Mouse (Mus musculus) heart, adult 2 months (tissue): ENCODE measurements around the gene Zfp513. TPM values are rescaled to one million over a fixed set of nuclear protein-coding genes. Genes with fewer than 3 reads are reported as not detected.

ENCODE experiments used
- DNase-seq, 2 experiments: peaks; one replicate each; pipeline ENCODE4 v3.0.0; 2021
- H3K27ac ChIP-seq: fragments of 200-600 bp; 2 replicates; pipeline ENCODE4 v1.8.1; 2022
- H3K27me3 ChIP-seq: fragments of 200-500 bp; 2 replicates; pipeline ENCODE4 v1.6.1; 2012; ENCODE audit warnings: mild to moderate bottlenecking, low read length, inconsistent platforms, mixed read lengths; ENCODE audit not compliant: control insufficient read depth, insufficient read depth
- H3K36me3 ChIP-seq: fragments of 200-500 bp; 2 replicates; pipeline ENCODE4 v1.6.1; 2012; ENCODE audit warnings: low read length, inconsistent platforms; ENCODE audit not compliant: control insufficient read depth, insufficient read depth
- H3K4me1 ChIP-seq: fragments of 200-500 bp; 2 replicates; pipeline ENCODE4 v1.6.1; 2011; ENCODE audit warnings: low read length; ENCODE audit not compliant: control insufficient read depth, insufficient read depth
- H3K4me3 ChIP-seq: fragments of 200-600 bp; 2 replicates; pipeline ENCODE4 v1.8.1; 2022
- H3K79me2 ChIP-seq: fragments of 200-500 bp; replicated peaks from 2 replicates; pipeline ENCODE4 v1.6.1; 2012; ENCODE audit warnings: mild to moderate bottlenecking, inconsistent platforms, low read length, moderate library complexity, mixed read lengths; ENCODE audit not compliant: control insufficient read depth, insufficient read depth
- H3K9ac ChIP-seq: fragments of 200-500 bp; 2 replicates; pipeline ENCODE4 v1.6.1; 2012; ENCODE audit warnings: low read depth, mild to moderate bottlenecking, control low read depth, inconsistent platforms, low read length, mixed read lengths
- CTCF ChIP-seq: fragments of 200-600 bp; IDR thresholded peaks from 2 replicates; pipeline ENCODE4 v1.8.1; 2022; ENCODE audit warnings: antibody characterized with exemption, mild to moderate bottlenecking, moderate library complexity
- EP300 ChIP-seq: fragments of 200-500 bp; IDR thresholded peaks from 2 replicates; pipeline ENCODE4 v1.6.1; 2011; ENCODE audit warnings: low read depth, low read length, control low read depth; ENCODE audit not compliant: insufficient read depth
- POLR2A ChIP-seq: fragments of 200-500 bp; IDR thresholded peaks from 2 replicates; pipeline ENCODE4 v1.6.1; 2011; ENCODE audit warnings: mild to moderate bottlenecking, low read depth, low read length, control low read depth; ENCODE audit not compliant: insufficient read depth
- WGBS: fragments of 180-500 bp; shearing (Covaris S2); methylation state at CpG from one replicate; pipeline ENCODE4 v1.1.7; 2018; 5-methylcytosine and 5-hydroxymethylcytosine counted together
- intact Hi-C: fragments of 180-260 bp; cut with DNase I; formaldehyde crosslinking; loops from one replicate; pipeline ENCODE4 v1.15.1; 2025
- polyA plus RNA-seq: library from polyadenylated mRNA; depleted of rRNA; stranded (reverse); fragments of >200 nt; gene quantifications from 2 replicates; pipeline ENCODE4 v1.2.3, GENCODE M21; 2012
- total RNA-seq, 2 experiments: library from RNA; stranded (reverse); gene quantifications; 2 replicates each; pipeline ENCODE4 v1.2.3; 2021

Zfp513 gene
- total and polyA plus RNA-seq, 3 experiments: 6.6 to 14.2 (median 8.1) TPM

DNA sequence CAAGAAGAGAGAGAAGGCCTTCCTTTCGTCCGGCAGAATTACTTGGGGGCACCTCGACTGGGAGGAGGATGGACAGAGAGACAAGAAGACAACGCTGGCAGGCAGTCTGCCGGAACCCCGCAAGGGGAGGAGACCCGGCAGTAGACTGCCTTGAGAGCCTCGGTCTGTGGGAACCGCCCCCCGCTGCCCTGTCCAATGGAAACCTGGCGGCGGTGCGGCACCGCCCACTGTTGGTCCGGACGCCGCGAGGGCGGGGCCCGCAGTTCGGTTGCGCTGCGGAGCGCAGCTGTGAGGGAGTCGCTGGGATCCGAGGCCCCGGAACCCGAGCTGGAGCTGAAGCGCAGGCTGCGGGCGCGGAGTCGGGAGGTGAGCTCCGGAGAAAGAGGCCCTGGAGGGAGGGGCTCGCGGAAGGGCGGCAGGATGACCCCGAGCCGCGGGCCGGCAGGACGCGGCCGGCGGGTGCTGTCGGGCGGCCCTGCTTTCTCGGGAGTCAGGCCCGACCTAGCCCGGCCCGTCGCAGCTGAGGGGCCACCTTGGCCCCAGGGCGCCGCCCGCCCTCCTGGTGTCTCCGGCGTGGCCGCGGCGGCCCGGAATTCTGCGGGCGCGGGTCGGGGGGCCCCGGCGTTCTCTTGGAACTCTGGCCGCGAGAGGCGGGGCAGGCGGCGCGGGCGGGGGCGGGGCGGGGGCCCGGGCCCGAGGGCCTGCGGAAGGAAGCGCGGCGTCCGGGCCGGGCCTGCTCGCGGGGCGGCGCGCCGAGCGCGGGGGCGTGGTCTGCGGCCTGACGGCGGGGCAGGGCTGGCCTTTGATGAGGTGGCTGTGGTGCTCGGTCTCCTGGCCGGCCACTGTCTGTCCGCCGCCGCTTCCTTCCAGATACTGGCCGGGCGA is 38.8 kb upstream of the Zfp513 start, which contains the start of the genes Nrbp1 and Gm9970:
Gene Nrbp1, plus strand, starts transcription at position 228 of the 885 bp plus-strand sequence.
Gene Gm9970, minus strand, starts transcription at position 596 of the 885 bp plus-strand sequence.
- Histone ChIP-seq H3K27ac (peak within 1 kb of the TSS; percentile 98), H3K4me1 (peaks cover 6% of the 10 kb centered on the region), H3K9ac (peak within 1 kb of the TSS; percentile 93), H3K4me3 (peak within 1 kb of the TSS; percentile 92), H3K79me2 (peaks cover 1% of the 10 kb centered on the region; the same call in 1 of the 2 replicates), H3K27me3 (no peaks in the 10 kb centered on the region), H3K36me3 (peaks cover 10% of the 10 kb centered on the region)
- DNase-seq: peak; percentile 97 to 98
- WGBS: under 1% methylated on average over 77 of the region's 103 CpGs
- TF ChIP-seq POLR2A (peak; percentile 94), CTCF (peak; percentile 12), EP300 (no peak)
- intact Hi-C loops: loop anchor here (1.0 to 5.0 kb wide), 4 partner anchors 21 to 1611 kb away; partner anchors contain the start of genes Eif2b4, Ift172, Ppm1g and Prr14l

DNA sequence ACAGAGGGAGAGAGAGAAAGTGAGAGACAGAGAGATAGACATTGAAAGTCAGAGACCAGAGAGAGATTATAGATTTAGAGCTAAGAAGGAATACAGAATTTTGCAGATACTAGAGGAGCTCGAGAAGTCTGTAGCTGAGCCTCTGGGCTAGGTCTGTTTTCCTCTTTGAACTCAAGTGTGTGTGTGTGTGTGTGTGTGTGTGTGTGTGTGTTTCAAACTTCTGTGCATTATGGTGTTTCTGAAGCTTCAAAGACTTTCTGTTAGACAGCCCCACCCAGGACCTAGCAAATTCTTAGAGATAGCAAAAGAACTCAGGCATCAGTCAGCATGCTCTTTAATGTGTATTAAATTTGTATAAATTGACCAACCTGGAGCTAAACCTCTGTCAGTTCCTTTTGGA is 24.5 kb upstream of the Zfp513 start:
- Histone ChIP-seq H3K36me3 (no peaks in the 10 kb centered on the region), H3K4me1 (no peaks in the 10 kb centered on the region), H3K79me2 (no peaks in the 10 kb centered on the region), H3K27me3 (no peaks in the 10 kb centered on the region), H3K27ac (no peak overlapping the region), H3K4me3 (no peak overlapping the region), H3K9ac (no peak overlapping the region)
- no peak for DNase-seq
- intact Hi-C loops: no loop called here
- 63% methylated on average over 1 of the region's 1 CpGs for WGBS
- TF ChIP-seq POLR2A (no peak), CTCF (no peak), EP300 (no peak)

- no peak overlapping the region for H3K27ac ChIP-seq
- H3K79me2 ChIP-seq: 0 out of 2 replicates have a peak, but pooled peaks cover 2% of the 10 kb centered on the region
- H3K4me3 ChIP-seq: no peak overlapping the region
- H3K4me1 ChIP-seq: peaks cover 6% of the 10 kb centered on the region
- intact Hi-C loops: loop anchor here (5.0 kb wide), 1 partner anchor 105 kb away; no protein-coding TSS in a partner anchor
- DNase-seq: no peak
- TF ChIP-seq EP300 (no peak), POLR2A (no peak), CTCF (no peak)
- H3K36me3 ChIP-seq: peaks cover 7% of the 10 kb centered on the region
- H3K9ac ChIP-seq: no peak overlapping the region
- H3K27me3 ChIP-seq: no peaks in the 10 kb centered on the region
- WGBS: 95% methylated on average over 9 of the region's 9 CpGs
Observed at GRCm38 (mm10) chr5:31222696-31223095, 20.6 kb upstream of the Zfp513 start.

DNA sequence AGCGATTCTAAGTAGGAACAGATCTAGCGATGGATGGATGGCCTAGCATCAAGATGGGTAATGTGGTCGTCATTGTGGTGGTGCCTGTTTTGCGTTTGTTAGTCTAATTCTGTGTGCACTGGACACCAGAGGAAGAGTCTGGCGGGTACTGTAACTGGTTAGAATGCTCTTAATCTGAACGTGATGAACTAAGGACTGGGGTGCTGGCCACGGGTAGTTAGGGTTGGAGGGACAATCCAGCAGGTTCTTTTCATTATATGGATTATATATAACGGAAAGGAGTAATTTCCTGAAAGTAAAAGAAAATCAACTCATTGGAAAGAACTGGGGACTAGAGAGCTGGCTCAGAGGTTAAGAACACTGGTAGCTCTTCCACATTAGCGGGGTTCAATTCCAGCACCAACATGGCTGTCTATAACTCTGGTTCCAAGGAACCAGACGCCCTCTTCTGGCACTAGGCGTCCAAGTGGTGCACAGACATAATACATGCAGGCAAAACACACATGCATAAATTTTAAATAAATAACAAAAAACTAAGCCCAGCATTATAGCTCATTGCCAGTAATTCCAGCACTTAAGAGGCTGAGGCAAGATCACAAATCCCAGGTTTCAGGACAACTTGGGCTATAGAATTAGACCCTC is 19.3 kb upstream of the Zfp513 start:
- H3K4me3 ChIP-seq: peak overlapping the region; percentile 98
- no peak for DNase-seq
- H3K27me3 ChIP-seq: no peaks in the 10 kb centered on the region
- intact Hi-C loops: loop anchor here (2.0 to 5.0 kb wide), 3 partner anchors 19 to 106 kb away; partner anchors contain the start of genes Mpv17 and Zfp513
- TF ChIP-seq CTCF (peak; percentile 41), EP300 (no peak)
- peaks cover 4% of the 10 kb centered on the region for H3K79me2 ChIP-seq
- WGBS: 20% methylated on average over 11 of the region's 11 CpGs
- peak overlapping the region; percentile 73; the same call in 1 of the 2 replicates for H3K9ac ChIP-seq
- H3K36me3 ChIP-seq: peaks cover 7% of the 10 kb centered on the region
- peak overlapping the region; percentile 92 for H3K27ac ChIP-seq
- peaks cover 6% of the 10 kb centered on the region for H3K4me1 ChIP-seq

GRCm38 (mm10) chr5:31220448-31221303 is 18.6 kb upstream of the Zfp513 start, which contains the start of gene Ppm1g:
Gene Ppm1g (minus strand): TSS chr5:31220687.
- Histone ChIP-seq H3K27me3 (no peaks in the 10 kb centered on the region), H3K36me3 (peaks cover 7% of the 10 kb centered on the region), H3K27ac (peak within 1 kb of the TSS; percentile 92), H3K4me3 (peak within 1 kb of the TSS; percentile 98), H3K4me1 (peaks cover 6% of the 10 kb centered on the region), H3K79me2 (peaks cover 4% of the 10 kb centered on the region), H3K9ac (peak within 1 kb of the TSS; percentile 94)
- WGBS: under 1% methylated on average over 70 of the region's 70 CpGs
- TF ChIP-seq CTCF (no peak), POLR2A (peak; percentile 96)
- intact Hi-C loops: loop anchor here (1.0 to 5.0 kb wide), 5 partner anchors 18 to 107 kb away; partner anchors contain the start of genes Ift172, Mpv17, Nrbp1 and Zfp513
- peak; percentile 98 to 100 for DNase-seq
